Mouse (Mus musculus): ENCODE results near the gene Plagl1. TPM values are rescaled to one million over a fixed set of nuclear protein-coding genes. Genes with fewer than 3 reads are reported as not detected.

The Plagl1 gene
- total and polyA plus RNA-seq, 3 experiments, result 0.48 to 1.7 (median 0.87) TPM

- Histone ChIP-seq H3K4me2 (ENCODE audit: insufficient read depth, low read depth, poor library complexity, severe bottlenecking) (no peak overlapping the region), H3K27ac (ENCODE audit: insufficient read depth, low read depth) (no peak overlapping the region), H3K27me3 (replicated peaks) (no peaks in the 10 kb centered on the region), H3K4me3 (replicated peaks in 1 of 3; ENCODE audit: low read depth in 2 of 3, low read length in 2 of 3, poor library complexity in 1 of 3) (no peak overlapping the region), H3K36me3 (replicated peaks in 1 of 2; ENCODE audit: control insufficient read depth in 1 of 2, insufficient read depth in 1 of 2, low read length in 1 of 2) (no peaks in the 10 kb centered on the region), H3K9ac (ENCODE audit: insufficient read depth, low read depth) (no peak overlapping the region), H3K79me2 (replicated peaks; ENCODE audit: control insufficient read depth, extremely low read depth, insufficient read depth, poor library complexity, severe bottlenecking) (no peaks in the 10 kb centered on the region), H3K9me3 (replicated peaks; ENCODE audit: low read length) (no peaks in the 10 kb centered on the region), H3K4me1 (ENCODE audit: control insufficient read depth in 1 of 2, insufficient read depth in 2 of 2) (no peaks in the 10 kb centered on the region)
- dilution Hi-C loops (cut with MboI; ENCODE audit: extremely low pct_ligation_motif_present, extremely low pct_unique_long_range_greater_than_20kb, low sequenced_read_pairs), result no loop called here
- in situ Hi-C loops (cut with MboI; ENCODE audit: low pct_ligation_motif_present, low pct_unique_long_range_greater_than_20kb, low sequenced_read_pairs), result no loop called here
- no peak for DNase-seq (ENCODE audit: extremely low read depth)
- TF ChIP-seq RCOR1 (conservative IDR thresholded peaks at IDR 0.05; ENCODE audit: low read depth, low read length) (no peak), ELF1 (IDR thresholded peaks at IDR 0.05; ENCODE audit: low read depth, low read length) (no peak), NELFE (IDR thresholded peaks at IDR 0.05; ENCODE audit: low read depth, low read length) (no peak), JUND (conservative IDR thresholded peaks at IDR 0.05; ENCODE audit: low read depth, low read length) (no peak), BHLHE40 (IDR thresholded peaks at IDR 0.05; ENCODE audit: low read depth, low read length) (no peak), TBP (conservative IDR thresholded peaks at IDR 0.05; ENCODE audit: low read depth, low read length) (no peak), CTCF (conservative IDR thresholded peaks at IDR 0.05 in 1 of 2, IDR thresholded peaks at IDR 0.05 in 1 of 2; ENCODE audit: low read depth in 2 of 2, low read length in 2 of 2) (no peak), PAX5 (IDR thresholded peaks at IDR 0.05; ENCODE audit: low read length) (no peak), SMC3 (IDR thresholded peaks at IDR 0.05; ENCODE audit: low read depth, low read length) (no peak), JUN (IDR thresholded peaks at IDR 0.05; ENCODE audit: insufficient read depth, low read depth, low read length) (no peak), IRF4 (IDR thresholded peaks at IDR 0.05; ENCODE audit: low read depth, low read length) (no peak), MAX (IDR thresholded peaks at IDR 0.05; ENCODE audit: low read length) (no peak), MAZ (IDR thresholded peaks at IDR 0.05; ENCODE audit: low read depth, low read length) (no peak), ZKSCAN1 (IDR thresholded peaks at IDR 0.05; ENCODE audit: borderline replicate concordance, low read depth, low read length) (no peak), ZC3H11A (IDR thresholded peaks at IDR 0.05; ENCODE audit: low read depth, low read length) (no peak), GABPA (IDR thresholded peaks at IDR 0.05; ENCODE audit: insufficient replicate concordance, low read depth, low read length) (no peak), E2F4 (IDR thresholded peaks at IDR 0.05; ENCODE audit: insufficient replicate concordance, low read depth, low read length) (no peak), KAT2A (IDR thresholded peaks at IDR 0.05; ENCODE audit: insufficient replicate concordance, low read length) (no peak), MYC (IDR thresholded peaks at IDR 0.05; ENCODE audit: low read depth, low read length) (no peak)
Observed at GRCm38 (mm10) chr10:13155377-13155776, 95.1 kb downstream of the Plagl1 start.

GRCm38 (mm10) chr10:13160913-13161312, 100.6 kb downstream of the Plagl1 start:
- Histone ChIP-seq H3K79me2 (replicated peaks; ENCODE audit: control insufficient read depth, extremely low read depth, insufficient read depth, poor library complexity, severe bottlenecking) (no peaks in the 10 kb centered on the region), H3K27me3 (replicated peaks) (no peaks in the 10 kb centered on the region), H3K27ac (ENCODE audit: insufficient read depth, low read depth) (no peak overlapping the region), H3K9ac (ENCODE audit: insufficient read depth, low read depth) (no peak overlapping the region), H3K4me3 (replicated peaks in 1 of 3; ENCODE audit: low read depth in 2 of 3, low read length in 2 of 3, poor library complexity in 1 of 3) (no peak overlapping the region), H3K4me2 (ENCODE audit: insufficient read depth, low read depth, poor library complexity, severe bottlenecking) (no peak overlapping the region), H3K4me1 (ENCODE audit: control insufficient read depth in 1 of 2, insufficient read depth in 2 of 2) (no peaks in the 10 kb centered on the region), H3K36me3 (replicated peaks in 1 of 2; ENCODE audit: control insufficient read depth in 1 of 2, insufficient read depth in 1 of 2, low read length in 1 of 2) (no peaks in the 10 kb centered on the region), H3K9me3 (replicated peaks; ENCODE audit: low read length) (peaks cover 4% of the 10 kb centered on the region)
- DNase-seq (ENCODE audit: extremely low read depth), result no peak
- in situ Hi-C loops (cut with MboI; ENCODE audit: low pct_ligation_motif_present, low pct_unique_long_range_greater_than_20kb, low sequenced_read_pairs), result no loop called here
- no peak for TF ChIP-seq ELF1 (IDR thresholded peaks at IDR 0.05; ENCODE audit: low read depth, low read length)
- TF ChIP-seq JUND (conservative IDR thresholded peaks at IDR 0.05; ENCODE audit: low read depth, low read length), result no peak
- no peak for TF ChIP-seq SMC3 (IDR thresholded peaks at IDR 0.05; ENCODE audit: low read depth, low read length)
- TF ChIP-seq PAX5 (IDR thresholded peaks at IDR 0.05; ENCODE audit: low read length), result no peak
- no peak for TF ChIP-seq TCF12 (IDR thresholded peaks at IDR 0.05; ENCODE audit: low read depth, low read length)
- dilution Hi-C loops (cut with MboI; ENCODE audit: extremely low pct_ligation_motif_present, extremely low pct_unique_long_range_greater_than_20kb, low sequenced_read_pairs), result no loop called here

Measured in CH12.LX (cell line).